Mouse (Mus musculus) embryonic facial prominence, embryonic 13.5 days (tissue): ENCODE data around the gene Ctdspl. TPM values are rescaled to one million over a fixed set of nuclear protein-coding genes. Genes with fewer than 3 reads are reported as not detected.
A peak's percentile ranks its signal among the peaks of the same experiment; 100 is the strongest.

Experiments used
- ATAC-seq: fragments of 200-750 bp; cut with Nextera tagmentation; 2 replicates; pipeline ENCODE4 v1.8.0; 2017; ENCODE audit warnings: low read depth; ENCODE audit not compliant: insufficient number of reproducible peaks, insufficient read depth, low FRiP score, low TSS enrichment
- H3K27ac ChIP-seq: fragments of 300-500 bp; sonication (generic); 2 replicates; pipeline ENCODE4 v1.5.1; 2015; ENCODE audit warnings: moderate library complexity, mild to moderate bottlenecking, inconsistent platforms
- H3K27me3 ChIP-seq: fragments of 300-500 bp; sonication (generic); 2 replicates; pipeline ENCODE4 v1.6.1; 2015; ENCODE audit warnings: mild to moderate bottlenecking, inconsistent platforms
- H3K36me3 ChIP-seq: fragments of 300-500 bp; sonication (generic); 2 replicates; pipeline ENCODE4 v1.6.1; 2015; ENCODE audit warnings: mild to moderate bottlenecking, inconsistent platforms
- H3K4me1 ChIP-seq: fragments of 300-500 bp; sonication (generic); 2 replicates; pipeline ENCODE4 v1.6.1; 2015; ENCODE audit warnings: inconsistent platforms
- H3K4me2 ChIP-seq: fragments of 300-500 bp; sonication (generic); 2 replicates; pipeline ENCODE4 v1.6.1; 2015; ENCODE audit warnings: moderate library complexity, mild to moderate bottlenecking, inconsistent platforms
- H3K4me3 ChIP-seq: fragments of 300-500 bp; sonication (generic); 2 replicates; pipeline ENCODE4 v1.5.1; 2015; ENCODE audit warnings: mild to moderate bottlenecking, inconsistent platforms
- H3K9ac ChIP-seq: fragments of 300-500 bp; sonication (generic); 2 replicates; pipeline ENCODE4 v1.6.1; 2015; ENCODE audit warnings: mild to moderate bottlenecking, inconsistent platforms
- H3K9me3 ChIP-seq: fragments of 300-500 bp; sonication (generic); 2 replicates; pipeline ENCODE4 v1.6.1; 2016; ENCODE audit warnings: inconsistent platforms
- WGBS: fragments of 180-500 bp; shearing (Covaris S2); methylation state at CpG from one replicate; pipeline ENCODE4 v1.1.7; 2015; ENCODE audit warnings: mixed read lengths; 5-methylcytosine and 5-hydroxymethylcytosine counted together
- polyA plus RNA-seq: library from polyadenylated mRNA; unstranded; fragments of >200 nt; fragmentation: Nextera tagmentation; extraction: Ambion mirVana; gene quantifications from 2 replicates; pipeline ENCODE4 v1.2.1, GENCODE M21; 2015

Ctdspl gene
- polyA plus RNA-seq, 1 experiment from 2014 or later, result 20.6 TPM

GRCm38 (mm10) chr9:119032538-119032937 lies 106.3 kb downstream of the Ctdspl start:
- Histone ChIP-seq H3K27me3 (no peaks in the 10 kb centered on the region), H3K36me3 (peaks cover 60% of the 10 kb centered on the region), H3K9ac (peak overlapping the region; percentile 44), H3K27ac (peak overlapping the region; percentile 74), H3K4me1 (peaks cover 59% of the 10 kb centered on the region), H3K4me2 (no peak overlapping the region), H3K4me3 (no peak overlapping the region), H3K9me3 (no peaks in the 10 kb centered on the region)
- WGBS, result 46% methylated on average over 9 of the region's 9 CpGs
- no peak for ATAC-seq

DNA sequence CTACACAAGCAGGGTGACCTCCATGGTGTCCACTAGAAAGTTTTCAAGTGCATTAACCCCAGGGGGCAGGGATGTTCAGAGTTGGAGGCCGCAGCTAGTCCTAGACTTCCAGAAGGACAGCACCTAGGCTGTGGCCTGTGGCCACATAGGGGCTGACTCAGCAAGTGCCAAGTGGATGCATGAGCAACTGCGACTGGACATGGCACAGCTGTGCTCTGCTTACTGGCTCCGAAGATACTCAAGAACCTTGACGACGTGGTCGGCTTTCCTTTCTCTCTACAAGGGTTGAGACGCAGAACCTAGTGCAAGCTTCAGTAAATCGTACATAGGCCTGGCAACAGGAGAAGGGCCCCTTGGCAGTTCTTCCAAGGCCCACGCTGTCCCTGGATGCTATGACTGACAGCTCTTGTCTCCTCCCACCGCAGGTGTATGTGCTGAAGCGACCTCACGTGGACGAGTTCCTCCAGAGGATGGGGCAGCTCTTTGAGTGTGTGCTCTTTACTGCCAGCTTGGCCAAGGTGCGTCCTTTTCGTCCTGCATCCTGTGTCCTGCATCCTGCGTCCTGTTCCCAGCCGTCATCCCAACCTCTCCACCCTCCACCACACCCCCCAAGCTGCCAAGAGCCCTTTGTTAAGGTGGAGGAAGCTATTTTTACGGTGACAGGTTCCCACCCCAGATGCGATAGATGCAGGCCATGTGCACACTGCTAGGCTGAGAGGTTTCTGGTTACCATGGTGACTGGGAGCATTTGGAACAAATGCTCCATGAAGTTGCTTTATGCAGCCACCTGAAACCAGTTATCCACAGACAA lies 107.1 kb downstream of the Ctdspl start:
- 65% methylated on average over 19 of the region's 19 CpGs for WGBS
- H3K9ac ChIP-seq, result no peak overlapping the region
- H3K4me2 ChIP-seq, result no peak overlapping the region
- H3K27ac ChIP-seq, result peak overlapping the region; percentile 72
- H3K9me3 ChIP-seq, result no peaks in the 10 kb centered on the region
- H3K27me3 ChIP-seq, result no peaks in the 10 kb centered on the region
- peaks cover 61% of the 10 kb centered on the region for H3K36me3 ChIP-seq
- no peak overlapping the region for H3K4me3 ChIP-seq
- peaks cover 62% of the 10 kb centered on the region for H3K4me1 ChIP-seq
- peak; percentile 53; the same call in 1 of the 2 replicates for ATAC-seq

- WGBS, result 68% methylated on average over 8 of the region's 8 CpGs
Observed at GRCm38 (mm10) chr9:119034069-119034468, 107.8 kb downstream of the Ctdspl start.

DNA sequence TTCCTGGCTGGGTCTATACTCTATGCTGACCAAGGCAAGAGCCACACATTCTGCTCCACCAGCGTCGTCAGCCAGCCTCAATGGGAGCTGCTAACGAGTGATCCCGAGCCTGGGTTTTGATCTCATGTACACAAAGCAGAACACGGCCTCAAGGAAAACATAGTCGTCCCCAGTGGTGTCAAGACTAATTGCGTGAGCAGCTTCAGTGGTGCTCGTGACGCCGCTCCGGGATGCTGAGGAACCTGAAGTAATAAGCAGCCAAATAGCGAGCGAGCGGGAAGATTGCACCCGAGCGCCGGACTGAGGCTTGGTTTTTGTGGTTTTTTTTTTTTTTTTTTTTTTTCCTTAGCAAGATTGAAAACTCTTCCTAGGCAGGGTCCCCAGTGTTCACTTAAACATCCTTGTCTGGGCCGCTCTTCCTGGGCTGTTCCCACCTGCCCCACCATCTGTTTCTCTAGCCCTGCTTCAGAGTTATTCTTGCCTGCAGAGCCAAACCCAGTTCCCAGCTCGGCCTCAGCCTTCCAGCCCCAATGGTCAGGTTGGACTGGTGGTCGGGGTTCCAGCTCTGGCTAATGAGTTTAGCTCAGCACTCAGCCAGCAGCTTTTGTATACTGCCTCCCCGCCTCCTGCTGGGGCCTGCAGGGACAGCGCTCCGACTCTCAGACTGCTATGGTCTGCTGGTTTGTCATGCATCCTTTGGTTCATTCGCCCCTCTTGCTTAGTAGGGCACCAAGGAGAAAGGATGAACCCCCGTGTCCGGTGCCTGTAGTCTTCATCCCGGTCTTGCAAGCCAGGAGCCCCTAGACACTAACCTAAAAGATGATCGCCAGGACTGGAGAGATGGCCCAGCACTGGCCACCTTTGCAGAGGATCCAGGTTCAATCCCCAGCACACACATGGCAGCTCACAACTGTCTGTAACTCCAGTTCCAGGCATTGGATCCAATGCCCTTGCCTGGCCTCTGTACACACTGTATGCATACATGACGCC lies 108.7 kb downstream of the Ctdspl start:
- peak overlapping the region; percentile 4; the same call in 1 of the 2 replicates for H3K27ac ChIP-seq
- no peaks in the 10 kb centered on the region for H3K9me3 ChIP-seq
- no peaks in the 10 kb centered on the region for H3K27me3 ChIP-seq
- ATAC-seq, result no peak
- no peak overlapping the region for H3K4me2 ChIP-seq
- H3K4me3 ChIP-seq, result no peak overlapping the region
- H3K36me3 ChIP-seq, result peaks cover 61% of the 10 kb centered on the region
- WGBS, result 73% methylated on average over 29 of the region's 29 CpGs
- H3K4me1 ChIP-seq, result peaks cover 64% of the 10 kb centered on the region
- no peak overlapping the region for H3K9ac ChIP-seq

More at GRCm38 (mm10) chr9:119034069-119034468, 107.8 kb downstream of the Ctdspl start:
- H3K36me3 ChIP-seq, result peaks cover 60% of the 10 kb centered on the region
- no peaks in the 10 kb centered on the region for H3K9me3 ChIP-seq
- no peak overlapping the region for H3K4me2 ChIP-seq
- H3K9ac ChIP-seq, result no peak overlapping the region
- peaks cover 62% of the 10 kb centered on the region for H3K4me1 ChIP-seq
- H3K27me3 ChIP-seq, result no peaks in the 10 kb centered on the region
- H3K4me3 ChIP-seq, result no peak overlapping the region
- no peak for ATAC-seq
- peak overlapping the region; percentile 4; the same call in 1 of the 2 replicates for H3K27ac ChIP-seq

DNA sequence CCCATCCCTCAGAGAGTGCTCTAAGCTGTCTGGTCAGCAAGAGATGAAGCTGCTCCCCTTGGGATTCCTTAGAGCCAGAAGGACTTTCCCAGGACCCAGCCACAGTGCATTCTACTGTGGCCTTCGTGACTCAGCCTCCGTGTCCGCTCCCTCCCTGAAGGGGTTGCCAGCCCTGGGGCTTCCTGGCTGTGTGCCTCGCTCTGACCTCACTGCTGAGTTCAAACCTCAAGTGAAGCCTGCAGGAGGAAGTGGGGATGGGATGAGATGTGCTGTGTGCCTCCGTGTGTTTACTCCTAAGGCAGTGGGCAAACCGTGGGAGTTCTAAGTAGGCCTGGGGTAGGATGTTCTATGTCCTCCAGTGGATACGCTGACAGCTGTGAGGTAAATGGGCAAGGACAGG lies 109.6 kb downstream of the Ctdspl start:
- no peak overlapping the region for H3K9ac ChIP-seq
- 71% methylated on average over 7 of the region's 7 CpGs for WGBS
- peaks cover 60% of the 10 kb centered on the region for H3K36me3 ChIP-seq
- H3K4me3 ChIP-seq, result no peak overlapping the region
- no peak overlapping the region for H3K4me2 ChIP-seq
- H3K27ac ChIP-seq, result 0 out of 2 replicates have a peak overlapping the region, but pooled peaks have one; percentile 1
- no peak for ATAC-seq
- peaks cover 67% of the 10 kb centered on the region for H3K4me1 ChIP-seq
- H3K27me3 ChIP-seq, result no peaks in the 10 kb centered on the region
- no peaks in the 10 kb centered on the region for H3K9me3 ChIP-seq

DNA sequence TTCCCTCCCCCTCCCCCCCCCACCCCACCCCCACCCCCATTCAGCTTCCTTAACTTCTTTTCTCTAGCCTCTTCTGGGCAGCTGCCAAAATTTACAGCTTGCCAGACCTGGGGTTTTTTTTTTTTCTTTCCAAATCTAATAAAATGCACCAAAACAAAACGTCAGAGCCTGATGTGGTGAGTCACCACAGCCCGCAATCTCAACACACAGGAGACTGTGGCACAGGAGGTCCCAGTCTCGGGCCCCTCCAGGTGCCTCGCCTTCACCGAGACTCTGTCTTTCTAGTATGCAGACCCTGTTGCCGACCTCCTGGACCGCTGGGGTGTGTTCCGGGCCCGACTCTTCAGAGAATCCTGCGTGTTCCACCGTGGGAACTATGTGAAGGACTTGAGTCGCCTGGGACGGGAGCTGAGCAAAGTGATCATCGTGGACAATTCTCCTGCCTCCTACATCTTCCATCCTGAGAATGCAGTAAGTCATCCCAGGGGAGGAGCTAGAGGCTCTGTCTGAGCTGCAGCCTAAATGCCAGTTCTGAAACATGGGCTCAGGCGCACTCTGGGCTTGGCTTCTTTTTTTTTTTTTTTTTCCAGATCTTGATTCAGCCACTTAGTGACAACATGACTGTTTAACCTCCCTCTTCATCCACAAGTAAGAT lies 111.0 kb downstream of the Ctdspl start:
- Histone ChIP-seq H3K4me3 (no peak overlapping the region), H3K9me3 (no peaks in the 10 kb centered on the region), H3K9ac (no peak overlapping the region), H3K27ac (peak overlapping the region; percentile 68), H3K36me3 (peaks cover 62% of the 10 kb centered on the region), H3K27me3 (no peaks in the 10 kb centered on the region), H3K4me1 (peaks cover 56% of the 10 kb centered on the region), H3K4me2 (no peak overlapping the region)
- 67% methylated on average over 15 of the region's 15 CpGs for WGBS
- ATAC-seq, result no peak

DNA sequence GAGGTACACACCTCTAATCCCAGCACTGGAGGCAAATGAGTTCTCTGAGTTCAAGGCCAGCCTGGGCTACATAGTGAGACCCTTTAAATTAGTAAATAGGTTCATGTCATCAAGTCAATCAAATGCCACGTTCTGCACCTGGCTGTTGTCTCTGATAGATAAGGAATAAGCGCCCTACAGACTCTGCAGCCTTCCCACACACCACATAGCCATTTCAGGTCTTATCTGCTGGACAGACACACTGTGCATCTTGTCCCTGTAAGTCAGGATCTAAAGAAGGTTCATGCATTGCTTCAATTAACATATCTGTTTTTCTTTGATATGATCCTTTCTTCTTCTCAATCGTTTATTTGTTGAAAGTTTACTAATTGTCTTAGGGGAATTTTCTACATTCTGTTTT lies 112.3 kb downstream of the Ctdspl start:
- Histone ChIP-seq H3K27ac (no peak overlapping the region), H3K36me3 (peaks cover 67% of the 10 kb centered on the region), H3K4me2 (no peak overlapping the region), H3K27me3 (no peaks in the 10 kb centered on the region), H3K9ac (no peak overlapping the region), H3K4me3 (no peak overlapping the region), H3K9me3 (no peaks in the 10 kb centered on the region), H3K4me1 (peaks cover 42% of the 10 kb centered on the region)
- 88% methylated on average over 3 of the region's 3 CpGs for WGBS
- ATAC-seq, result no peak

DNA sequence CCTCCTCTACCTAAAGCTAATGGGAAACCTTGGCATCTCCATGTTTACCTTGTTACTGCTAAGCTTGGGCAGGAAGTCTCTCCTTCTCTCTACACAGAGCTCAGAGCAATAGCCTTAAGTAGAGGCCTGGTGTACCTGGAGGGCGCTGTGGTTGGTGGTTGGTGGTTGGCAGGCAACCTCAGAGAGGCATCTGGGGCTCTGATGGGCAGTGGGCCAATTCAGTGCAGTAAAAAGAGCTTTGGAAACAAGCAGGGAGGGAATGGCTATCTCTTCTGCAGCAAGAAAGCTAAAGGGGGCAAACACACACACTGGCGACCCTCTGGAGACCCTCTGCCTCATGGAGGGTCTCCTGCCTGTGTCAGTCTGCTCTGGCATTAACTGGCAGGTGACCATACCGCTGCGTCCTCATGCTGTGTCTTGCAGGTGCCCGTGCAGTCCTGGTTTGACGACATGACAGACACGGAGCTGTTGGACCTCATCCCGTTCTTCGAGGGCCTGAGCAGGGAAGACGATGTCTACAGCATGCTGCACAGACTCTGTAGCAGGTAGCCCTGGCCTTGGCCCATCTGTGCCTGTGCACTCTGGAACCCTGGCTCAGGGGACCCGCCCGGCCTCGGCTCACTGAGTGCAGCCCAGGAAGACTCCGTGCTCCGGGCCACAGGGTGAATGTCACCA lies 114.0 kb downstream of the Ctdspl start:
- no peak overlapping the region for H3K9ac ChIP-seq
- WGBS, result 92% methylated on average over 15 of the region's 15 CpGs
- peaks cover 58% of the 10 kb centered on the region for H3K36me3 ChIP-seq
- H3K4me3 ChIP-seq, result no peak overlapping the region
- ATAC-seq, result no peak
- H3K27me3 ChIP-seq, result no peaks in the 10 kb centered on the region
- H3K4me2 ChIP-seq, result no peak overlapping the region
- H3K9me3 ChIP-seq, result no peaks in the 10 kb centered on the region
- H3K27ac ChIP-seq, result no peak overlapping the region
- peaks cover 29% of the 10 kb centered on the region for H3K4me1 ChIP-seq

GRCm38 (mm10) chr9:119048182-119048903 lies 122.1 kb downstream of the Ctdspl start:
- ATAC-seq, result no peak
- H3K4me1 ChIP-seq, result peaks cover 27% of the 10 kb centered on the region

GRCm38 (mm10) chr9:119051158-119051557 lies 124.9 kb downstream of the Ctdspl start:
- Histone ChIP-seq H3K36me3 (no peaks in the 10 kb centered on the region), H3K9ac (no peak overlapping the region), H3K9me3 (no peaks in the 10 kb centered on the region), H3K4me2 (no peak overlapping the region), H3K4me3 (no peak overlapping the region), H3K27me3 (no peaks in the 10 kb centered on the region), H3K4me1 (peaks cover 34% of the 10 kb centered on the region), H3K27ac (no peak overlapping the region)
- WGBS, result 71% methylated on average over 2 of the region's 2 CpGs
- ATAC-seq, result no peak

More at GRCm38 (mm10) chr9:119048182-119048903, 122.1 kb downstream of the Ctdspl start:
- H3K4me2 ChIP-seq, result no peak overlapping the region
- H3K9ac ChIP-seq, result no peak overlapping the region
- no peaks in the 10 kb centered on the region for H3K9me3 ChIP-seq
- H3K4me3 ChIP-seq, result no peak overlapping the region
- H3K27me3 ChIP-seq, result no peaks in the 10 kb centered on the region
- no peak overlapping the region for H3K27ac ChIP-seq
- no peaks in the 10 kb centered on the region for H3K36me3 ChIP-seq
- WGBS, result 71% methylated on average over 11 of the region's 11 CpGs
